Mouse (Mus musculus): ENCODE results near the gene Stat3.

DNA sequence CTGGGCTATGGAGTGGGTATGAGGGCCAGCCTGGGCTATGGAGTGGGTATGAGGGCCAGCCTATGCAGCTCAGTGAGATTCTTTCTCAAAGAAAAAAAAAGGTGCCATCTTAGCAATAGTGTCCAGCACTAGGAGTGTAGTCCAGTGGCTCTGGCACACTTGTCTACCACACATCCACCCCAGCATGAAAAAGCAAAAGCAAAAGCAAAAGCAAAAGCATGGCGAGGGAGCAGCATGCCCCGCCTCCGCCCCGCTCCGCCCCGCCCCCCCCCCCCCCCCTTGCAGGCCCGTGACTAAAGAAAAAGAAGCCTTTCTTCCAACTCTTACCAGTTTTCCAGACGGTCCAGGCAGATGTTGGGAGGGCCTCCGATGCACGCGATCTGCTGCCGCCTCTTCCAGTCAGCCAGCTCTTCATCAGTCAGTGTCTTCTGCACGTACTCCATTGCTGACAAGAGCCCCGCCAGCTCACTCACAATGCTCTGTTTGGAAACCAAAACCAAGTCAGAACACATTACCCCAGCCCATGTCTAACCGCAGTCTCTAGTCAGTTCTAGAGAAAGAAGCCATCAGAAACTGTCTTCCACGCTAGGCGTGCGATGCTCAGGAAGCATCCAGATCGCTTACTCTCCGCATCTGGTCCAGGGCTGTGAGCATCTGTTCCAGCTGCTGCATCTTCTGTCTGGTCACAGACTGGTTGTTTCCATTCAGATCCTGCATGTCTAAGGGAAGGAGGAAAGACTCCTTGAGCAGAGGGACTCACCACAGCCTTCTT, 34.6 kb downstream of the Stat3 start:
- TF ChIP-seq GATA1 (IDR thresholded peaks at IDR 0.05; ENCODE audit: borderline replicate concordance, low read length) (no peak), FLI1 (IDR thresholded peaks at IDR 0.05; ENCODE audit: low read length) (no peak)

Measured in megakaryocyte, embryonic 14.5 days (primary cell).